ENCODE assay signal across 10 mouse cellular contexts in genomic region chr9:83577260-83577659, GRCm38 (mm10). TPM values are rescaled to one million over a fixed set of nuclear protein-coding genes. Genes with fewer than 3 reads are reported as not detected.
A peak's percentile ranks its signal among the peaks of the same experiment; 100 is the strongest.
DNase-seq lines count a peak whose midpoint lies in the region; ATAC-seq and TF ChIP-seq lines count a peak whose summit lies in the region.
"Had no signal": no experiment of that assay in that cellular context is flagged by ENCODE, and none has a peak within 500 bp of the region (broad histone marks: within the 10 kb centered on the region; RNA-seq: fewer than 3 reads in every experiment).

No protein-coding gene starts in this region.

- H3K9ac ChIP-seq in forebrain, embryonic 11.5 days (ENCODE audit: low read length), result no peak overlapping the region
- no peak overlapping the region for H3K9ac ChIP-seq in forebrain, postnatal 0 days
- H3K9ac ChIP-seq in midbrain, postnatal 0 days (replicated peaks; ENCODE audit: low read length, poor library complexity, severe bottlenecking), result no peak overlapping the region
- H3K9ac ChIP-seq in midbrain, embryonic 11.5 days (ENCODE audit: low read length), result no peak overlapping the region
- H3K9ac ChIP-seq: liver, embryonic 14.5 days had no signal

- no peak for TF ChIP-seq POLR2A in thymus, adult 2 months (IDR thresholded peaks at IDR 0.05; ENCODE audit: control insufficient read depth, extremely low read depth, insufficient read depth, low read length, poor library complexity)

- no peak for ATAC-seq in forebrain, embryonic 11.5 days (replicated peaks; ENCODE audit: low FRiP score)
- no peak for ATAC-seq in forebrain, postnatal 0 days
- ATAC-seq in midbrain, postnatal 0 days (ENCODE audit: low FRiP score), result peak; percentile 11; the same call in 1 of the 2 replicates
- ATAC-seq in midbrain, embryonic 11.5 days (ENCODE audit: low FRiP score), result no peak; the same call in 1 of the 2 replicates
- ATAC-seq in megakaryocyte progenitor cell, adult 5-6 weeks (replicated peaks; ENCODE audit: poor library complexity), result no peak
- no peak for ATAC-seq in monocyte, adult 5-6 weeks (replicated peaks; ENCODE audit: insufficient number of reproducible peaks, low FRiP score, low TSS enrichment, poor library complexity, severe bottlenecking)

- peak; percentile 10 for DNase-seq in forebrain, embryonic 11.5 days (ENCODE audit: low spot score)
- DNase-seq in forebrain, postnatal 0 days, result no peak
- no peak for DNase-seq in midbrain, postnatal 0 days (ENCODE audit: low spot score)
- DNase-seq in midbrain, embryonic 11.5 days (ENCODE audit: low spot score, missing footprints), result no peak
- DNase-seq in induced T-regulatory cell, adult 2 months (ENCODE audit: low read depth), result peak; percentile 43
- DNase-seq in thymus, adult 2 months, result no peak
- DNase-seq: kidney, adult 11 months had no signal

- no peaks in the 10 kb centered on the region for H3K27me3 ChIP-seq in forebrain, embryonic 11.5 days (ENCODE audit: control insufficient read depth, insufficient read depth, low read length)
- no peaks in the 10 kb centered on the region for H3K27me3 ChIP-seq in forebrain, postnatal 0 days (ENCODE audit: insufficient read depth, low read length)
- H3K27me3 ChIP-seq in midbrain, postnatal 0 days (ENCODE audit: insufficient read depth, low read length), result no peaks in the 10 kb centered on the region
- H3K27me3 ChIP-seq in midbrain, embryonic 11.5 days (ENCODE audit: control insufficient read depth, insufficient read depth, low read length), result no peaks in the 10 kb centered on the region
- H3K27me3 ChIP-seq in thymus, adult 2 months (ENCODE audit: control insufficient read depth, insufficient read depth, low read length), result no peaks in the 10 kb centered on the region

- H3K4me2 ChIP-seq in forebrain, embryonic 11.5 days (ENCODE audit: low read depth, low read length, severe bottlenecking), result no peak overlapping the region
- H3K4me2 ChIP-seq in forebrain, postnatal 0 days (ENCODE audit: low read depth), result no peak overlapping the region
- H3K4me2 ChIP-seq in midbrain, postnatal 0 days (ENCODE audit: low read depth, low read length, poor library complexity, severe bottlenecking), result no peak overlapping the region
- H3K4me2 ChIP-seq in midbrain, embryonic 11.5 days, result no peak overlapping the region

- no peak overlapping the region for H3K27ac ChIP-seq in forebrain, embryonic 11.5 days (ENCODE audit: low read depth, low read length)
- H3K27ac ChIP-seq in forebrain, postnatal 0 days (ENCODE audit: low read depth, low read length), result no peak overlapping the region
- H3K27ac ChIP-seq in midbrain, postnatal 0 days (ENCODE audit: low read depth, low read length), result no peak overlapping the region
- H3K27ac ChIP-seq in midbrain, embryonic 11.5 days (ENCODE audit: low read depth, low read length), result no peak overlapping the region
- no peak overlapping the region for H3K27ac ChIP-seq in thymus, adult 2 months (ENCODE audit: control insufficient read depth, insufficient read depth, low read length)
- H3K27ac ChIP-seq: liver, embryonic 14.5 days had no signal

- no peaks in the 10 kb centered on the region; the same call in 1 of the 2 replicates for H3K4me1 ChIP-seq in forebrain, embryonic 11.5 days (replicated peaks; ENCODE audit: control insufficient read depth, insufficient read depth, low read length)
- H3K4me1 ChIP-seq in forebrain, postnatal 0 days (ENCODE audit: insufficient read depth), result no peaks in the 10 kb centered on the region
- no peaks in the 10 kb centered on the region for H3K4me1 ChIP-seq in midbrain, postnatal 0 days (ENCODE audit: insufficient read depth, low read length)
- no peaks in the 10 kb centered on the region for H3K4me1 ChIP-seq in midbrain, embryonic 11.5 days (ENCODE audit: control insufficient read depth, insufficient read depth, low read length)
- H3K4me1 ChIP-seq in thymus, adult 2 months (replicated peaks; ENCODE audit: control insufficient read depth, insufficient read depth, low read length), result no peaks in the 10 kb centered on the region

- H3K36me3 ChIP-seq in forebrain, embryonic 11.5 days (ENCODE audit: control insufficient read depth, insufficient read depth, low read length), result no peaks in the 10 kb centered on the region
- no peaks in the 10 kb centered on the region for H3K36me3 ChIP-seq in forebrain, postnatal 0 days (ENCODE audit: insufficient read depth)
- H3K36me3 ChIP-seq in midbrain, postnatal 0 days (ENCODE audit: insufficient read depth, low read length), result no peaks in the 10 kb centered on the region
- H3K36me3 ChIP-seq in midbrain, embryonic 11.5 days (ENCODE audit: control insufficient read depth, insufficient read depth, low read length), result no peaks in the 10 kb centered on the region
- no peaks in the 10 kb centered on the region for H3K36me3 ChIP-seq in thymus, adult 2 months (ENCODE audit: control insufficient read depth, insufficient read depth, low read length)

- 87% methylated on average over 7 of the region's 7 CpGs for WGBS in forebrain, embryonic 11.5 days
- 90% methylated on average over 7 of the region's 7 CpGs for WGBS in forebrain, postnatal 0 days
- 85% methylated on average over 7 of the region's 7 CpGs for WGBS in midbrain, postnatal 0 days
- WGBS in midbrain, embryonic 11.5 days, result 89% methylated on average over 7 of the region's 7 CpGs
- 47% methylated on average over 7 of the region's 7 CpGs for WGBS in thymus, adult 2 months

- TF ChIP-seq CTCF in forebrain, postnatal 0 days (IDR thresholded peaks at IDR 0.05; ENCODE audit: low read depth), result no peak
- no peak for TF ChIP-seq CTCF in midbrain, postnatal 0 days (IDR thresholded peaks at IDR 0.05)
- no peak for TF ChIP-seq CTCF in thymus, adult 2 months (IDR thresholded peaks at IDR 0.05; ENCODE audit: borderline replicate concordance, control insufficient read depth, extremely low read depth, insufficient read depth, low read length, poor library complexity)

- H3K9me3 ChIP-seq in forebrain, embryonic 11.5 days (ENCODE audit: control insufficient read depth, low read length), result no peaks in the 10 kb centered on the region
- H3K9me3 ChIP-seq in forebrain, postnatal 0 days (ENCODE audit: low read length), result no peaks in the 10 kb centered on the region
- H3K9me3 ChIP-seq in midbrain, postnatal 0 days (ENCODE audit: low read length), result no peaks in the 10 kb centered on the region
- H3K9me3 ChIP-seq in midbrain, embryonic 11.5 days (ENCODE audit: control insufficient read depth, low read length), result no peaks in the 10 kb centered on the region

- H3K4me3 ChIP-seq in forebrain, embryonic 11.5 days (ENCODE audit: low read depth, low read length), result no peak overlapping the region
- H3K4me3 ChIP-seq in forebrain, postnatal 0 days (ENCODE audit: low read depth, low read length), result no peak overlapping the region
- H3K4me3 ChIP-seq in midbrain, postnatal 0 days (ENCODE audit: low read depth, low read length), result no peak overlapping the region
- no peak overlapping the region for H3K4me3 ChIP-seq in midbrain, embryonic 11.5 days (ENCODE audit: low read depth, low read length)
- no peak overlapping the region for H3K4me3 ChIP-seq in thymus, adult 2 months (ENCODE audit: control insufficient read depth, insufficient read depth, low read length)

RNA-seq across cellular contexts. Expression of gene Sh3bgrl2, which starts 29.1 kb away (rescaled TPM):
- 13.2 TPM in 2 replicates for polyA plus RNA-seq in forebrain, embryonic 11.5 days (2014; fragmentation: Nextera tagmentation; extraction: Ambion mirVana)
- total RNA-seq in forebrain, postnatal 0 days (2014; rRNA removed), result 9.0 and 9.2 TPM in 2 replicates
- 5.4 and 6.8 TPM in 2 replicates for polyA plus RNA-seq in forebrain, postnatal 0 days (2015; fragmentation: Nextera tagmentation; extraction: Ambion mirVana)
- total RNA-seq in midbrain, postnatal 0 days (2014; rRNA removed), result 10.6 and 13.2 TPM in 2 replicates
- polyA plus RNA-seq in midbrain, postnatal 0 days (2015; fragmentation: Nextera tagmentation; extraction: Ambion mirVana), result 6.3 TPM in 2 replicates
- 10.1 and 12.2 TPM in 2 replicates for polyA plus RNA-seq in midbrain, embryonic 11.5 days (2014; fragmentation: Nextera tagmentation; extraction: Ambion mirVana)
- 0.39 and 0.49 TPM in 2 replicates for total RNA-seq in megakaryocyte progenitor cell, adult 5-6 weeks (2015)
- under 0.01 and 0.07 TPM in 2 replicates for total RNA-seq in megakaryocyte progenitor cell, adult 5-6 weeks (2017)
- 2.4 to 19.4 TPM (median 2.7 TPM) in 3 replicates for total RNA-seq in monocyte, adult 5-6 weeks (2017)
- 2.8 and 3.0 TPM in 2 replicates for polyA plus RNA-seq in thymus, adult 2 months (2012; rRNA removed)

Comparison
In these comparisons a context has a peak if more than half of its experiments do, and no peak if none do; other contexts are left out.
1. DNase-seq: peak in forebrain, embryonic 11.5 days (single experiment) and induced T-regulatory cell, adult 2 months (single experiment); none in forebrain, postnatal 0 days (single experiment), midbrain, postnatal 0 days (single experiment), midbrain, embryonic 11.5 days (single experiment) and thymus, adult 2 months (single experiment).